Mouse (Mus musculus) activated CD4-positive, CD25-positive, alpha-beta regulatory T cell (primary cell): ENCODE results near the gene Suclg1. TPM values are rescaled to one million over a fixed set of nuclear protein-coding genes. Genes with fewer than 3 reads are reported as not detected.

Experiments
- polyA plus RNA-seq, 2 experiments: library from polyadenylated mRNA; unstranded; fragments of 100-300 nt; shearing (Covaris generic); gene quantifications; one replicate each; pipeline ENCODE4 v1.2.1; 2017

Suclg1 gene
- 100 to 1,000 TPM; 116 to 151 TPM for polyA plus RNA-seq

DNA sequence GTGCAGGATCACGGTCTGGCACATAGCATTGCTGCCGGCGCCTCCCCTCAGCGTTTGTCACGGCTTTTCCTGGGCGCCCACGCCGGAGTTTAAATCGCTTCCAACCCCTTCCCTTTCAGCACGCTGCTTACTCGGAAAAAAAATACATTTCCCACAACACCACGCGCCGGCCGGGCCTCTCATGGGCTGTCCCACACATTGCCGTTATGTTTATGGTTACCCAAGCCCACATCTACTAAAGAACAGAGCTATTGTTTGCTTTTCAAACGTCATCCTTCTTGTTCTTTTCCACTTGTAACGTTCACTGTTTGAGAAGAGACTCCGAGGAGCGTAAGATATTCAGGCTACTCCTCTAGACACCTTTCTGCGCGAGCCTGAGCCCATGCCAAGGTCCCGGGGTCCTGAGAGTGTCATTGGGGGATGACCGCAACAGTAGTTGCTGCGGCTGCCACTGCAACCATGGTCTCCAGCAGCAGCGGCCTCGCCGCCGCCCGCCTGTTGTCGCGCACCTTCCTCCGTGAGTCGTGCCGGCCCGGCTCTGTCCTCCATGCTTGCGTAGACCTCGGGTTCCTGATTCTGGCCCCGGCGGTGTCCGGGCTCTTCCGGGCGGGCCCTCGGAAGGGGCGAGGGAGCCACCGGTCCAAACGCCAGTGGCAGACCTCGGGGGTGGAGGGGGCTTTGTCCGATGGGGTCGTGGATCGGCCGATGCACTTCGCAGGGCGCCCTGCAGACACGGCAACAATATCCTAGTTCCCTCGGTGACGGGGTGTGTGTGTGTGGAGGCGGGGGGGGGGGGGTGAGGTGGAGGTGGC is at the start of gene Suclg1:
Gene Suclg1 (plus strand): TSS at position 146 of the 812 bp plus-strand sequence.

DNA sequence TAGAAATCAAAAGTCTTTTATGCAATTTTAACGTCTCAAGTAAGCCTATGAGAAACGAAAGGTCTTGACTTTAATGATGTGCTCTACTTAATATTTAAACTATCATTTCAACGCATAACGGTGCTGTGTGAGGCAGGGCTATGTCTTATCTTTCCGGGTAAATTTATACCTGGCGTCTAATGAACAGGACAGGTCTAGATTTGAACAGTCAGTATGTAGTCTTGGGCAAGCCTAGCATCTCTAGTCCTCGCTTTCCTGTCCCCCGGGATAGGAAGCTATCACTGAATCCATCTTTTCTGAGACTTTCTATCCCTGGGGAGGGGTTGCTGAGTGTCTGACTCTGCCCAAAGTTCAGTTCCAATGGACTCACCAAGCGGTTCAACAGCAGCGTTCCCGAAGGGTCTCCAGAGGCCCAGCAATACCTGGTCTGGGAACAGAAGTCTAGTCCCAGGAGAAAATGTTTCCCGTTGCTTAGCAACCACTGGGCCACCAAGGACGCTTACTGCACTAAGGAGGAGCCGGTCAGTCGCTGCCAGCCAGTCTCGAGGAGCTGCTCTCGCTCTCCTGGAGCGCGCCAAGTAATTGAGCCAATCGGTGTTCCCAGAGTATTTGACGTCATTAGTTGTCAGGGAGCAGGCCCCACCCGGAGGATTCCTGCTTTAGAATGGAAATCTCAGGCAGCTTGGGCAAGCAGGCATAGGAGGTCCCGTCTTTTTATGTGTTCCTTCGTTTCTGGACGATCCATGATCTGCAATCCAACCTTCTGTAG is 26.8 kb upstream of the Suclg1 start, which contains the start of gene Dnah6:
Gene Dnah6 (minus strand): TSS at position 463 of the 769 bp plus-strand sequence.

Other genes with a start within 250 kb of the Suclg1 start
- gene Dnah6, start 26.7 kb upstream of the Suclg1 start, polyA plus RNA-seq, result under 1 TPM; 0.01 to 0.04 TPM
- gene 4931417E11Rik, start 221.3 kb downstream of the Suclg1 start, polyA plus RNA-seq, result under 1 TPM in 1 of 2 experiments, not detected in 1; 0.16 TPM